Mouse (Mus musculus): ENCODE data around the gene AB124611. TPM values are rescaled to one million over a fixed set of nuclear protein-coding genes. Genes with fewer than 3 reads are reported as not detected.
"Not testable (repeated sequence)": the region's sequence is repeated elsewhere in the genome, so short reads cannot be mapped to it uniquely, and the experiment has no call there.

The AB124611 gene
- polyA plus RNA-seq, 1 experiment from 2014 or later: 4.7 TPM

GRCm38 (mm10) chr9:21505767-21506166 lies 20.2 kb upstream of the AB124611 start:
- no peak overlapping the region for H3K27ac ChIP-seq
- no peaks in the 10 kb centered on the region for H3K27me3 ChIP-seq (replicated peaks)
- H3K4me1 ChIP-seq: peaks cover 13% of the 10 kb centered on the region
- H3K36me3 ChIP-seq: peaks cover 71% of the 10 kb centered on the region
- no peak overlapping the region for H3K4me3 ChIP-seq
- no peak for ATAC-seq (ENCODE audit: low FRiP score, low read depth)
- H3K4me2 ChIP-seq (replicated peaks): no peak overlapping the region
- H3K9ac ChIP-seq: no peak overlapping the region
- no peaks in the 10 kb centered on the region for H3K9me3 ChIP-seq

DNA sequence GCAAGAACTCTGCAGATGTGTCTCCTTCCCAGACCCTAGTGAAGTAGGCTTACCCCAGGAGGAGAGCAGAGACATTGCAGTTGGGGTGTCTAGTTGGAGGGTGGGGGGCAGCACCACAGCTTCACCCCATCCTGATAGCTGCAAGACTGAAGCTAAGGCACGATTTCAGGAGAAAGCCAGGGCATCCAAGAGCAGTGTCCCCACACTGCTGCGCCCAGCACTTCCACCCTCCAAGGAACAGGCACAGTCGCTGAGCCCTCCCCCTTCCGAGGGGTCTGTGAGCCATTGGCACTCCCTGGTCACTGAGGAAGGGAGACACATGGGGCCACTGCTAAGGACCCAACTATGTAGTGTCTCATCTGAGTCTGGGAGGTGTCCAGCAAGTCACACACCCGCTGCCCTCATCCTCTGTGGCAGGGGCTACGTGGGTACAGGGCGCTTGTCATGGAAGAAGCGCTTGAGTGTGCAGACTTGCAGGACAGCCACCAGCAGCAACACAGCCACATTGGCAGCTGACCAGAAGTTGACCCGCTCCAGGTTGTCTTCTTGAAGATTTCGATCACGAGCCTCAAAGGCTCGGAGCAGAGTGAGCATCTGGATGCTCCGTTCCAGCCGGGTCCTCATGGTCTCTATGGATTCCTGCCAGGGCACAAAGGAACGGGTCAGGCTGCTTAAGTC lies 18.1 kb upstream of the AB124611 start:
- H3K4me3 ChIP-seq: no peak overlapping the region
- no peak overlapping the region for H3K4me2 ChIP-seq (replicated peaks)
- no peak overlapping the region for H3K9ac ChIP-seq
- no peak for ATAC-seq (ENCODE audit: low FRiP score, low read depth)
- H3K27ac ChIP-seq: no peak overlapping the region
- H3K36me3 ChIP-seq: peaks cover 58% of the 10 kb centered on the region
- WGBS: 91% methylated on average over 15 of the region's 15 CpGs
- no peaks in the 10 kb centered on the region for H3K9me3 ChIP-seq
- no peaks in the 10 kb centered on the region for H3K27me3 ChIP-seq (replicated peaks)
- peaks cover 16% of the 10 kb centered on the region for H3K4me1 ChIP-seq

DNA sequence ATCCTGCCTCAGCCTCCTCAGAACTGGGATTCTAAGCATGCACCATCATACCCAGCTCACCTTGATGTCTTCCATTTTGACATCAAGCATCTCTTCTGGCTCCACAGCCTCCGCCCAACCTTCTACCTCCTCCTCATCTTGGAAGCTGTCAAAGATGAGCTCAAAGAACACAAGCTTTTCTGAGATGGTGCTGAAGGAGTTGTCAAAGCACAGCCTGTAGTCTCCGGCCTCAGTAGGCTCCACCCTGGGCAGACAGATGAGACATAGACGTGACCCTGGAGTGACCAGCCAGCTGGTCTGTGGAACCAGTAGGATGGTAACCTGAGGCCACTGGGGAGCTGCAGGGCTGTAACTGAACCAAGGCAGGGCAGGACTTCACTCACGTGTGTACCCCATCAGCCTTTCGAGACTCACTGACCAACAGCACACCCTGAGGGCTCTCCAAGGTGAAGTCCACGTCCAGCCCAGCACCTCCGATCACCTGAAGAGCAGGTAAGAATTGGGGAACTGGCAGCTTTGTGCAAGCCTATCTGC lies 17.0 kb upstream of the AB124611 start:
- H3K27ac ChIP-seq: no peak overlapping the region

DNA sequence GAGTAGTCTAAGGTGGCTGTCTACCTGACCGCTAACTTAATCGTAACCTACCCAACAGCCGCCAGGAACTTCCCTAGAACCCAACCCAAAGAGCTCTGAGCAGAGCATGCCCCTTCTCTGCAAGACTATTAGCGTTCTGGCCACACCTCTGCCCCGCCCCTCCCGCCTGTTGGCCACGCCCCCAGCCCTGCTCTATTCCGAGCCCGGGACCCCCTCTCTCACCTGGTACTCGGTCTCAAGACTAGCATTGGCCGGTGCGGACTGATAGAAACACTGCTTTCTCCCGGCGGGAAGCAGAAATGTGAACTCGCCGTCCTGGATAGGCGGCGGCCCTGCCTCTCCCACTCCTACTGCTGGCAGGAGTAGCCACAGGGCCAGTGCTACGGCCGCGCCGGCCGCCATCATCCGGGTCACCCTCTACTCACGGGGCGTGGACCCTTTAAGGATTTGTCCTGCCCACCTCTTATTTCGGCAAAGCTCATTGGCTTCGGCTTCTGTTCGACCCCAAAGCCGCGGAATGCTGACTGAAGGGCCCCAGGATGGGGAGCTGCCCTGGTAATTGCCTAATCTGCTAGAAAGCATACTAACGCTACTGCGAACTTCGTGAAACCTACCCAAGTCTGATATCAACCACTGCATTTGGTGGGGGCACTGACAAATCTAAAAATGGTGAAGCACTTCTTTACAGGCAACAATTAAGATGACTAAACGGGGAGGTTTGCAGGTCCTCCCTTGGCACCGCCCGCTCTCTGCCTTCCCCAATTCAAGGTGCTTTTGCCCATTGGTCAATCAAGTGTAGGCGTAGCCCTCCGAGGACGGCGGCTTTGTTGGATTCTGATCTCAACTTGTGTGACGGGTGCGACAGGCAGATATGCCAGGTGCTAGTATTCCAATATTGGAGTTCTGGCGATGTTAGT lies 15.9 kb upstream of the AB124611 start, which contains the start of gene Tmed1:
Tmed1 (minus strand) TSS at position 481 of the 917 bp plus-strand sequence.
- peaks cover 16% of the 10 kb centered on the region for H3K4me1 ChIP-seq
- H3K36me3 ChIP-seq: peaks cover 37% of the 10 kb centered on the region
- H3K4me2 ChIP-seq (replicated peaks): peak within 1 kb of the TSS; percentile 71
- H3K27ac ChIP-seq: peak within 1 kb of the TSS; percentile 55; the same call in 1 of the 2 replicates
- no peaks in the 10 kb centered on the region for H3K27me3 ChIP-seq (replicated peaks)
- no peaks in the 10 kb centered on the region for H3K9me3 ChIP-seq
- ATAC-seq (ENCODE audit: low FRiP score, low read depth): peak; percentile 96
- WGBS: under 1% methylated on average over 44 of the region's 44 CpGs
- peak within 1 kb of the TSS; percentile 68 for H3K4me3 ChIP-seq
- peak within 1 kb of the TSS; percentile 60 for H3K9ac ChIP-seq

More for the DNA sequence above, 17.0 kb upstream of the AB124611 start:
- Histone ChIP-seq H3K9ac (0 out of 2 replicates have a peak overlapping the region, but pooled peaks have one; percentile 60), H3K4me1 (peaks cover 16% of the 10 kb centered on the region), H3K4me3 (peak overlapping the region; percentile 68; the same call in 1 of the 2 replicates), H3K4me2 (replicated peaks) (peak overlapping the region; percentile 71), H3K9me3 (no peaks in the 10 kb centered on the region), H3K36me3 (peaks cover 48% of the 10 kb centered on the region), H3K27me3 (replicated peaks) (no peaks in the 10 kb centered on the region)
- 82% methylated on average over 7 of the region's 7 CpGs for WGBS
- no peak for ATAC-seq (ENCODE audit: low FRiP score, low read depth)

DNA sequence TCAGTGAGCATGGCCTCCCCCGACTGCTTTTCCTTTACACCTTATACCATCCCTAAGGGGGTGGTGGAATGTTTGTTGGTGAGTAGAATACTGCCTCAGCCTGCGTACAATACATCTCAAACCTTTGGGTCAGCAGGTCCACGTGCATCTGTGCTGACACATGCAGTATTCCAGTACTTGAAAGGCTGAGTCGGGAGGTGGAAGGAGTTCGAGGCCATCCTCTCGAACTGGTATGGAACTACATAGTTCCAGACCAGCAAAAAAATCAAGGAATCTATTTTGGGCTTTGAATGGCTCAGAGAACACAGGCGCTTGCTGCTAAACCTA lies 15.3 kb upstream of the AB124611 start:
- Histone ChIP-seq H3K4me2 (replicated peaks) (peak overlapping the region; percentile 71), H3K27me3 (replicated peaks) (no peaks in the 10 kb centered on the region), H3K9ac (peak overlapping the region; percentile 60), H3K27ac (peak overlapping the region; percentile 55; the same call in 1 of the 2 replicates), H3K4me1 (peaks cover 16% of the 10 kb centered on the region), H3K4me3 (peak overlapping the region; percentile 68), H3K9me3 (no peaks in the 10 kb centered on the region), H3K36me3 (peaks cover 31% of the 10 kb centered on the region)
- WGBS: 7% methylated on average over 7 of the region's 7 CpGs
- peak; percentile 45; the same call in 1 of the 2 replicates for ATAC-seq (ENCODE audit: low FRiP score, low read depth)

GRCm38 (mm10) chr9:21511052-21511451 lies 14.9 kb upstream of the AB124611 start:
- H3K9ac ChIP-seq: peak overlapping the region; percentile 60; the same call in 1 of the 2 replicates
- no peaks in the 10 kb centered on the region for H3K27me3 ChIP-seq (replicated peaks)
- H3K9me3 ChIP-seq: no peaks in the 10 kb centered on the region
- H3K4me1 ChIP-seq: peaks cover 16% of the 10 kb centered on the region
- H3K4me2 ChIP-seq (replicated peaks): peak overlapping the region; percentile 71
- ATAC-seq (ENCODE audit: low FRiP score, low read depth): no peak
- 86% methylated on average over 9 of the region's 9 CpGs for WGBS
- no peak overlapping the region for H3K27ac ChIP-seq
- peaks cover 27% of the 10 kb centered on the region for H3K36me3 ChIP-seq
- H3K4me3 ChIP-seq: peak overlapping the region; percentile 68

DNA sequence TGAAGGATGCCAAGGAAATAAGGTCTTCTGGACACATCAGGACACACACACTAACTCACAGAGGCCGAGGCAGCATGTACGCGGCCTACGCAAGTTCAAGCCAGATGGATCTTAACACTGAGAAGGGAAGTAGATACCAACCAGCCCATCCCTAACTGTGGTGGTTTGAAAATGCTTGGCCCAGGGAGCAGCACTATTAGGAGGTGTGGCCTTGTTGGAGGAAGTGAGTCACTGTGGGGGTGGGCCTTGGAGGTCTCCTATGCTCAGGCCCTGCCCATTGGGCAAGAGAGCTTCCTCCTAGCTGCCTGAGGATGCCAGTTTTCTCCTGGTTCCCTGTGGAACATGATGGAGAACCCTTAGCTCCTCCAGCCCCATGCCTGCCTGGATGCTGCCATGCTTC lies 12.5 kb upstream of the AB124611 start:
- Histone ChIP-seq H3K4me1 (peaks cover 16% of the 10 kb centered on the region), H3K4me3 (no peak overlapping the region), H3K9ac (no peak overlapping the region), H3K9me3 (no peaks in the 10 kb centered on the region), H3K4me2 (replicated peaks) (no peak overlapping the region), H3K36me3 (peaks cover 6% of the 10 kb centered on the region), H3K27ac (no peak overlapping the region), H3K27me3 (replicated peaks) (no peaks in the 10 kb centered on the region)
- whole genome bisulfite sequencing: over 99% methylated on average over 4 of the region's 4 CpGs
- ATAC-seq (ENCODE audit: low FRiP score, low read depth): no peak

- no peak overlapping the region for H3K4me3 ChIP-seq
- no peak for ATAC-seq (ENCODE audit: low FRiP score, low read depth)
- WGBS: 87% methylated on average over 6 of the region's 6 CpGs
- no peaks in the 10 kb centered on the region for H3K4me1 ChIP-seq
- no peak overlapping the region for H3K27ac ChIP-seq
- H3K27me3 ChIP-seq (replicated peaks): no peaks in the 10 kb centered on the region
- no peaks in the 10 kb centered on the region for H3K9me3 ChIP-seq
- no peak overlapping the region for H3K9ac ChIP-seq
- peaks cover 3% of the 10 kb centered on the region; the same call in 1 of the 2 replicates for H3K36me3 ChIP-seq
- H3K4me2 ChIP-seq (replicated peaks): no peak overlapping the region
Measured at GRCm38 (mm10) chr9:21517947-21518495, 8.0 kb upstream of the AB124611 start.

DNA sequence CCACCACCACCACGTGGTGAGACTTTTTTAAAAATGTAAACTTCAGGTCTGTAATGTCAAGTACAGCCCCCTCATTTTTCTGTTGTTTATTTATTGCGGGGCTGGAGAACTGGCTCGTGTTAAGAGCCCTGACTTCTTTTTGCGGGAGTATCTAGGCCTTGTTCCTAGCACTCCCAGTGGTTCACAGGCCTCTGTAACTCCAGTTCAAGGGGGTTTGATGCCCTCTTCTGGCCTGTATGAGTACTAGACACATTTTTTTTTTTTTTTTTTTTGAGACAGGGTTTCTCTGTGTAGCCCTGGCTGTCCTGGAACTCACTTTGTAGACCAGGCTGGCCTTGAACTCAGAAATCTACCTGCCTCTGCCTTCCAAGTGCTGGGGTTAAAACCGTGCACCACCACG lies 7.3 kb upstream of the AB124611 start:
- not testable (repeated sequence) for H3K27ac ChIP-seq; H3K4me1 ChIP-seq; H3K4me2 ChIP-seq (replicated peaks); H3K4me3 ChIP-seq; H3K36me3 ChIP-seq; H3K9ac ChIP-seq; ATAC-seq (ENCODE audit: low FRiP score, low read depth); H3K27me3 ChIP-seq (replicated peaks); H3K9me3 ChIP-seq
- WGBS: 85% methylated on average over 6 of the region's 6 CpGs

- WGBS: 85% methylated on average over 7 of the region's 7 CpGs
- H3K4me1 ChIP-seq: no peaks in the 10 kb centered on the region
- H3K27ac ChIP-seq: no peak overlapping the region
- H3K9me3 ChIP-seq: no peaks in the 10 kb centered on the region
- no peaks in the 10 kb centered on the region for H3K27me3 ChIP-seq (replicated peaks)
- H3K4me2 ChIP-seq (replicated peaks): no peak overlapping the region
- no peak for ATAC-seq (ENCODE audit: low FRiP score, low read depth)
- peaks cover 3% of the 10 kb centered on the region; the same call in 1 of the 2 replicates for H3K36me3 ChIP-seq
- H3K9ac ChIP-seq: no peak overlapping the region
- H3K4me3 ChIP-seq: no peak overlapping the region
Measured at GRCm38 (mm10) chr9:21525142-21525936, 637 bp upstream of the AB124611 start.

DNA sequence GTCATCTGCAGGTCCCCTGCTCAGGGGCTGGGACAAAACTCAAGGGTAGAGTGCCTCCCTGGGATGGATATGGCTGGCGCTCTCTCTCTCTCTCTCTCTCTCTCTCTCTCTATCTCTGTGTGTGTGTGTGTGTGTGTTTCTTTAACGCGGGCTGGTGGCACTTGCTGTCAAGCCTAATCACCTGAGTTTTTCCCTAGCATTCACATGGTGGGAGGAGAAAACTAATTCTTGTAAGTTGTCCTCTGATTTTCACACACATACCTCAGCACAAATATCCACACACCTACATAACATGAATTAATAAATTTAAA lies 613 bp downstream of the AB124611 start:
- Histone ChIP-seq H3K4me1 (no peaks in the 10 kb centered on the region), H3K9ac (no peak overlapping the region), H3K27me3 (replicated peaks) (no peaks in the 10 kb centered on the region), H3K9me3 (no peaks in the 10 kb centered on the region), H3K27ac (no peak overlapping the region), H3K4me3 (no peak overlapping the region), H3K4me2 (replicated peaks) (no peak overlapping the region), H3K36me3 (peaks cover 3% of the 10 kb centered on the region; the same call in 1 of the 2 replicates)
- 94% methylated on average over 3 of the region's 3 CpGs for WGBS
- no peak for ATAC-seq (ENCODE audit: low FRiP score, low read depth)
